Mouse (Mus musculus) regulatory T cell (primary cell): Measurements from ENCODE around the gene Ror1.

Experiments
- in situ Hi-C: fragments of 300-600 bp; cut with MboI, MseI; formaldehyde crosslinking; loops from one replicate; pipeline ENCODE4 v1.15.1; 2025; ENCODE audit warnings: high pct_unique_total_duplicates

The Ror1 gene

DNA sequence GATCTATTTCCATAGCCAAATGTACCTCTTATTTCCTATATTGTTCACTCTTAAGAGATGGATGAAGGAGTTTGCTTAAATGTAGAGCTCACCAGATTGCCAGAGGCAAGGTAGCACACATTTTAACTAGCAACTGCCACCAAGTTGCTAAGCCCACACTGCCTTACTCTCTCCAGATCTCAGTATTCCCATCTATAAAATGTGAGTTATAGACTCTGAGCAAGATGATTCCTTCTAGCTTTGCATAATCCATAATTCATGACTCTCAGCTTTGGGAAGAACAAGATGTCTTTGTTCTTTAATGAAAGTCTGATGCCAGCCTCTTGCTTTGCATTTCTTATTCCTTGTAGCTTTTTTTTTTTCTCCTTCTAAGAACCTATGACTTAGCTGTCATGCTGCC, 64.6 kb downstream of the Ror1 start:
- in situ Hi-C loops, result no loop called here

DNA sequence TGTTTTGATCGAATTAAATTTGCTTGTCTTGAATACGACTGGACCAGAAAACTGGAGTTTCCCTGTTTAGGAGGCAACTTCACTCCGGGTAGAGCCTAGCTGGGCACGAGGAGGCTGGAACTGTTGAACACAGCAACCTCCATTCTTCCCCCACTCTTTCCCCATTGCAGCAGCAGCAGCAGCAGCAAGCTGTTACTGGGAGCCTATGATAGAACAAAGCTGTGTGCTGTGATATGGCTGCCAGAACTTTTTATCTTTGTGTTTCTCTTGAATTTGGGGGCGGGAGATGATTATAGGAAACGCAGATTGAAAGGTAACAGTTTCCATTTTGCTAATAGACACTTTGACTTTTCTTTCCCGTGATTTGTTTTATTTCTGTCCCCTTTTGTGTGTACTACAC, 70.2 kb downstream of the Ror1 start:
- in situ Hi-C loops, result no loop called here

DNA sequence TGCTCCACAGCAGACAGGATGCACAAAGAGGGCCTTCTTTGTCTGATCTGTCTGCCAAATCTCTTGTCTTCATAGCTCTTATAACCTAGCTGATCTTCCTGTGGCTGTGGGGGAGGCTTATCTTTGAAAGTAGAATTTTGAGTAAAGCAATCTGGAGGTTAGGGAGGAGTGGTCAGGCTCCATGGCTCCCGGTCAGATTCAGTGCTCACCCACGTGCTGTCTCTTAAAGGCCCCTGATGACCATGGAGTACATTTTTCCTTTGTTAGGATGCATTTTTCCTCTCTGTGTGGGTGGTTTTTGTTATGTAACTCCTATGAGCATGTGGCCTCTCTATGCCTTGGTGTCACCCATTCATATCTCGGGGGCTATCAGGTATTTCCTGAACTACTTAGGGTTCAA, 71.3 kb downstream of the Ror1 start:
- in situ Hi-C loops, result no loop called here

DNA sequence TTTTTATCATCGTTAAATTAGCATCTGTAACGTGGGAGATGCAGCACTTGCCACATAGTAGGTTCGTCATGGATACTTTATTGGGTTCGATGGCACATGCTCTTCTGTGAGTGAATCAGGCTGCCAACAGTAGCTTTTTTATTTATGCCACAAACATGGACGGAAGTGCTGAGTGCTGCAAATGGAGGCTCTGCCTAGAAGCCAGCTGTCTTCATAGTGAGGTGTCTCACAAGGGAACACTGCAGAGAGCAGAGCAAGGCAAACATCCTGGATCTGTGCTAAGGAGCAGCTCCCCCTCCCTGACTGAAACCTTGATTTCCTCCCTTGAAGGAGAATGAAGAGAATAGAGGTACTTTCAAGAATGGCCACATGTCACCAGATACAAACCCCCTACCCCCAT, 74.1 kb downstream of the Ror1 start:
- in situ Hi-C loops, result no loop called here

DNA sequence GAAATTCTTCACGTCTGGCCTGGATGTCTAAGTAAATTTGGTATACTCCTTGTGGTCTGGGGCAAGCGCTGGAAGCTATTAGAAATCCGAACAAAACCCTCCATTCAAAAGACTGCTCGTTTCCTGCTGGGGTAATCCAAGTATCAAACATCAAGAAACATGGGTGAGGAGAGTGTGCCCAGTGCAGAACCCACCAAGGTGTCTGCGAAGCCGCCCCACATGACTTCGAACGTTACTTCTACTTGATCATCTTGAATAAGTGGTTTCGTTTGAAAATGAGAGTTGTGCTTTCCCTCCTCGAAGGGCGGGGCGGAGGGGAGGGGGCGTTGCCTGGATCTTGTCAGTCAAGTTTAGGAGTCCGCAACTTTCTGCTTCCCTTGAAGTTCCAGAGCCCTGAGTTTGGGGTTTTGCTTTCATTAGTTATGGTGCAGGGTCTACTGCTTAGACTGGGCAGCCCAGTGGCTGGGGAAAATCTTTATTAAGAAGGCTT, 74.6 kb downstream of the Ror1 start:
- in situ Hi-C loops, result no loop called here

DNA sequence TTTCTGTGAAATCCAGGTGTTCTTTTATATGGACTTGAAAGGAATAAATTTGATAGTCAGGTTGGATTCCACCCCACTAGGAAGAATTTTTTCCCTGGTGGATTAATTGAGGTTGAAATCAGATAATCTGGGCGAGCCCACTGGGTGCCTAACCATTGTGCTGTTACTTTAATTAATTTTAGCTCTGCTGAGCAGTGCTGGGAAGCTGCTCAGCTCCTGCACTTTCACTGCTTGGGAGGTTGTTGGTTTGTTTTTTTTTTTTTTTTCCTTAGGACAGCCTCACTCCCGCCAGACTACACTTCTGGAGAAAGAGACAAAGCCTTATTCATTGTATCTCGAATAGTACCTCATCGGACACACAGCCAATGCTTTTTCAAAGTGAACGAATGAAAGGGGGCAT, 75.2 kb downstream of the Ror1 start:
- in situ Hi-C loops, result no loop called here

DNA sequence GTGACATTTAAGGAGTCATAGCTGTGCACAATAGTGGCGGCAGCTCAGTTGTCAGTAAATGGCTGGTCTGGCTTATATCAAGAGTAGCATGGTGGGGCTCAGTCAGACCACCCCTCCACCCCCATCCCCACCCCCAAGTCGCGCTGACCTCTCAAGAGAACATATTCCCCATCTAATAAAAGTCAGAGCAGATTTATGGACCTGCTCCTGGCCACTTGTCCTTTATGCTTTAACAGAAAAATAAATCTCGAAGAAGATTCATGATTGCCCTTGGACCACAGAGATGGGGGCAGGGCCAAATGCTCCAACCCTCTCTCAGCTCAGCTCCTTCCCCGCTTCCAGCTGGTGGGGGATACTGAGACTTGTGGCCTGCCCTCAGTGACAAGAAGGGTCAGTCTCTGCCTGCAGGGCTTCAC, 75.9 kb downstream of the Ror1 start:
- in situ Hi-C loops, result no loop called here

DNA sequence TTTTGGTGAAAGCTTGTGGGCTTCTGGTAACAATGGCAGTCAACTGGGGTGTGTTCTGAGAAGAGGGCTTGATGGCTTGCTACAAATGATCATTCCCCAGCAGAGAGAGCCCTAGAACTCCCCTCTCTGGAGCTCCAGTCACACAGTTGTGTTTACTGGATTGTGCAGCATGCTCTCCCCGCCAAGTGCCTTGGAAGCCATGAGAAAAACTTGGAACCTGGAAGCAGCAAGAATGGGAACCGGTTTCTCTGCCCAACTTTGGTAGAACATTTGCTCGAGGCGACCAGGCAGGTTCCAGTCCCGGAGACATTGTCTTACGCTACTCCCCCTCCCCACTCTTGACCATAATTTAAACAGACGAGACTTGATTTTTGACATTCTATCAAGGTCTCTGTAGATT, 80.0 kb downstream of the Ror1 start:
- in situ Hi-C loops, result no loop called here

DNA sequence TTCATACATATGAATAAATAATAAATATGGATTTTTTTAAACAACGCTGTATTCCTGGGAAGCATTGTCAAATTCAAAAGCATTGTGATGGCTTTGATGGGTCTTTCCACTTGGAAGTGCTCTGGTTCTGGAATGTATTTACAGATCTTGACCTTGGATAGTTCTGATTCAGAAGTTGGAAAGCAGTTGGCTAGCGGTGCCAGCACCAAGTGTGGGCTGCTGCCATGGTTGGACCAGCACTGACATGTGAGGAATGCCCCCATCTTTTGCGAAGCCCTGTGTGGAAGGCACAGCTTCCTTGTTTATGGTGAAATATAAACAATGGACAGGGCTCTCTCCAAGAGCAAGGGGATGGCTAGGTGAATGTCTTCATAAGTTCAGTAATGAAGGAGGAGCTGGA, 82.7 kb downstream of the Ror1 start:
- in situ Hi-C loops, result no loop called here

DNA sequence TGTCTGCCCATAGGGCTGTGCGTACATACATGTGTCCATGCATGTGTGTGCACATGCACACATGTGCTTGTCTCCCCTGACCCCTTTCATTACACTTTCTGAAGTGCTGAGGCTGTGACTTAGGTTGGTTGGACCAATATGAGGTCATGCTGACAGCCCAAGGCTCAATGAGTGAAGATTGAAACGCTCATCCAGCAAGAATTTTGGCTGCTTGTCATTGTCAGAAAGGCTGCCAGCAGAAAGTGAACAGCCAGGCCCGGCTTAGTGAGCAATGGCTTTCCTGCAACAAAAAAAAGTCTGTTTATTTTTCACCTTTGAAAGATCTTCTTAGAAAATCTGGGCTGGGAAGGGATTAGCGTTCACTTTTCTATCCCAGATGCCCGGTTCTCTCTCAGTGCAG, 86.1 kb downstream of the Ror1 start:
- in situ Hi-C loops, result no loop called here

DNA sequence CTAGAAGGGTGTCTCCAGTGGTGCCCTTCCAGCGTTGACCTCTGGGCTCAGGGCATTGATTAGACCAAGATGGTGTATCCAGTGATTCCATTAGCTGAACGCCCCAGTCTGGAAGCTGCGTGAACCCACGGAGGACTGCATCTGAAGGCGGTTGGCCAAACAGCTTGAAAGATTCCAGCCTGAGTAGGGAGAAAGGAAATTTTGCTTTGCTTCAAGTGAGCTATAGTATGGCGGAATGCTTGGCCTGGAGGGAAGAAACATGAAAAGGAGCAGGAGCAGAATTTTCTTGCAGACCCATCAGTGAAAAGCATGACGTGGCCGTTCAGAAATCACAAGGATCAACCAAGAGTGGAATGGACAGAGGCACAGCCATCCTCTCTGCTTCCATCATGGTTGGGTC, 91.2 kb downstream of the Ror1 start:
- in situ Hi-C loops, result no loop called here

DNA sequence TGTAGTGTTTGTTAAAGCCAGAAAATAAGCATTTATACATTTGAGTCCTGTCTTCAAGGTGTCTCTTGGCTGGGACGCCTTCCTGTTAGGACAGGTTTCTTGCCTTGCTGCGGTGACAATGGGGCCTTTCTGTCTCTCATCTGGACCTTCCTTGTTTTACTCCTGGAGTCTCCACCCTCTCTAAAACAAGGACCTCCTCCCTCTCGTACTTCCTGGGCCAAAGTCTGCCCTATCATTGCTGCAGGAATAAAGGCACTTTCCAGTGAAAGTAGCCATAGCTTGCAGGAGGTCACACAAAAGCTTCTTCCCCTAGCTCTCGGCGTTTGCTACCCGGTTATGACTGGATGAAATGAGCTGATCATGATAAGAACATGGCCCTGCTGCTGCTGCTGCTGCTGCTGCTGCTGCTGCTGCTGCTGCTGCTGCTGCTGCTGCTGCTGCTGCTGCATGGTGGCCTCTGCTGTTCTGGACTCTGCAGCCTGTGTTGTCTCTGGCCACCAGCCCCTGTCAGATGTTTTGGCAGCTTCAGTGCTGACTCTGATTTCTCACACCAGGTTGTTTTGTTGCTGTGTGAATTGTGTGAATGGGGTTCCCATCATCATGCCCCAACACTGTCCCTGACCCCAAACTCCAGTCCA, 92.1 kb downstream of the Ror1 start:
- in situ Hi-C loops, result no loop called here

DNA sequence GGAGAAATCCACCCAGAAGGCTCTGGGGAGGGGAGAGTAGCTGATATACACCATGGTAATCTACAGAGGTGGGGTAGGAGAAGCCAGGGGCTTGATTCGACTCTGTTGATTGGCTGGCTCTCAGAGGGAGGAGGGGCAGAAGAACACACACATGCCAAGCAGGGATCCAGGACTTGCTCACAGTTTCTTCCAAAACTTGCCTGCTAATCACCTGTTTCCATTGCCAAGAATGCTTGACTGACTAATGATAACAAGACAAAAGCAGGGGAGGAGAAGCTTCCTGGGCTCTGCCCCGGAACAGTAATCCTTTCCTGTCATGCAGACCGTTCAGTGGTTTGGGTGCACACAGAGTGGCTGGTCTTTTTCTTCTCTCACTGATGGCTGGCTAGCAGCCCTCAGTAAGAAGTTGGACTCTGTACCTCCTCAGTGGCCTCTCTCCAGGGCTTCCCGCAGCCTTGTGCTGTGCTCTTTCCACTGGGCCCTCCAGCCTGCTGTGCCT, 92.7 kb downstream of the Ror1 start:
- in situ Hi-C loops, result no loop called here

DNA sequence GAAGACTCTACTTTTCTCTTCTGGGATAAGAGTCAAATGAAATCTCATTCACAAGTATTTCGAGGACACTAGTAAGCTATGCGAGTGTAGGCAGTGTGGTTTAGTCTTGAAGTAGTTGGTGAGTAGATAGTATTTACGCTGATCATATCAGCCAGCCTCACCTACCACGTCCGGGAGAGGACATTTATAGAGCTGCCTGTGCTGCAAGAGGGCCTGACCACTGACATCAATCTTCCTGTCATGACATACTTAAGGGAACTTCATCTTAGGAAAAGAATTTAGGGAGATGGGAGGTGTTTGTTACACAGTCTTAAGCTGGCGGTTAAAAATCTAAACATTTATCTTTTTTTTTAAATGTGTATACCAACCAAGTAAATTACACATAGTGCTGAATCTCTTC, 95.9 kb downstream of the Ror1 start:
- in situ Hi-C loops, result no loop called here

DNA sequence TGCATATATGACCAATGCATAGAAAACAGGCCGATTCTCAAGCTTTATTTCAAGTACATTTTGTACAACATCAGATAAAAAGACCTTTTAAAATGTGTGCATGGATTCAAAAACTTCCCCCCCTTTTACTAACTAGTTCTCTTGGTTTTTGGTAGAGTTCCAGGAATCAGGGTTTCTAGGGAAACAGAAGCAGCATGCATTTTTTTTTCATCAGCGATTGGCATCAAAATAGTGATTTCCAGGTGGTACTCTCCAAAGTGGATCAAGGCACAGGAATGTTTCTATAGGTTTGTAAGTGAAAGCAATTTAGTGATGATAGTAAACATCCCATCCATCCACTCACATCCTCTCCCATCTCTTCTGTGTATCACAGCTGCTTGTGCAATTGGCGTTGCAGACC, 98.5 kb downstream of the Ror1 start:
- in situ Hi-C loops, result no loop called here

DNA sequence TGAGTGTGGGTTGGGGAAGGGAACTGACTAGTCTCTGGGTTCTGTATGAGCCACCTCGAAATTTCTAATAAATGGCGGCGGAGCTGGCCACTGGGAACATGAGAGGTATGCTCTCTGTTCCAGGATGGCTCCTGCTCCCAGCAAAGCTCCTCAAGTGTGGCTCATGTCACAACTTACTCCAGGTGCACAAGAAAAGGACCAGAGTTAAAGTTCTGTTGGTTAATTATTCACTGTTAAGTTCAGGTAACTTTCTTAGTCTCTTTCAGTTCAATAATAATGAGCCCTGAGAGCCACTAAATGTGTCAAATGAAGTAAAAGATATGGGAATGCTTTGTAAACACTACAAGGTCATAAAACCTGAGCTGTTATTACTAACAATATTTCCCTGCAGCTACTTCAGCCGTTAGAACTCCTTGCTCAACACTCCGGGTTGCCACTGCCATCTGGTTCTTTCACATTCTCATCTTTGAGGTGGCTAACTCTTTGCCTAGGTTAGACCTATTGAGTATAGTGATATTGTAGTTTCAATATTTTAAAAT, 100.7 kb downstream of the Ror1 start:
- in situ Hi-C loops, result no loop called here

DNA sequence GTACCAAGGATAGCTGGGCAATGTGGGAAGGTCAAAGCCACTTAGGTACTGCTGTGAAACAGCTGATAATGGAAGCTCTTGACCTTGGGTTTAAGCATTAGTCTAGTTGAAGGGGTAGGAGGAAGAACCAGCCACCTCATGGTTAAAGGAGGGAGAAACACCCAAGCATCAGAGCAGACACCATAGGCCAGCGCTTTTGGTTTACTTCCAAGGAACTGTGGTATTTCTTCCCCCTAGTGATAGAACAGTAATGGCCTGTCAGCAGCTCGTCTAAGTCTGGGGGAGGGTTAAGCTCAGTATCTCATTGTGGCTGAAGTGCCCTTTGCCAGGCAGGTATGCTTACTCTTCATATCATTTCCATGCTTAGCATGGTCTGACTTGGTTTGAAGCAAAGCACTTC, 102.7 kb downstream of the Ror1 start:
- in situ Hi-C loops, result no loop called here

DNA sequence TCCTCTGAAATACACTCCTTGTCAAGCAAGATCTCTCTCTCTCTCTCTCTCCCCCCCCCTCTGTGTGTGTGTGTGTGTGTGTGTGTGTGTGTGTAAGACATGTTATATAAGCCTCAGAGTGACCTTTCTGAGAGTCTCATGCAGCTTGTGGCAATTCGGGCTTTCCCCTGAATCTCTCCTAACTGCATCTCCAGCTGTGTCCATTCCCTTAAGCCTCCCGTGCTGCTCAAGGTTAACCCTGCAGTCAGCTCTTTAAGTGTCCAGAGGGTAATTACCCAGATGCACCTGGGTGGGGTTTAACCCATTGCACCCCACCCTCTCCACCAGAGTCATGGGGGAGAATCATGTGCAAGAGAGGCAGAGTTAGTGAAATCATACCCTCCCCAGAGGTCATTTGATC, 105.7 kb downstream of the Ror1 start:
- in situ Hi-C loops, result no loop called here

DNA sequence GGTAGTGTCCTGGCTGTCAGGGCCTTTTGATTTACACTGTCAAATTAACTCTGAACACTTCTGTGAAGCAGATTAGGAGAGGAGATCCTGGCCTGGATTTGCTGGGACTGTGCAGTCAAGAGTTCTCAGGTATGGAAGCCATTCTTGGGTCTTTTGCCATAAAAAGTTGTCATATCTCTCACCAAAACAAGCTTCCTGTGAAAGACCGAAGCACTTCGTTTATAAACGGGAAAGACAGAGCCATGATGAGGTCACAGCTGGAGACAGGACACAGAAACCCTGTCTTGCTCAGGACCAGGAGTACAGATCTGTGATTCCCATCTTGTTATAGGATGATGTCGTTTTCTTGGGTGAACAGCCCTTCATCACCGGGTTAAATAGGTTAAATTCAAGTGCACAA, 107.5 kb downstream of the Ror1 start:
- in situ Hi-C loops, result no loop called here

DNA sequence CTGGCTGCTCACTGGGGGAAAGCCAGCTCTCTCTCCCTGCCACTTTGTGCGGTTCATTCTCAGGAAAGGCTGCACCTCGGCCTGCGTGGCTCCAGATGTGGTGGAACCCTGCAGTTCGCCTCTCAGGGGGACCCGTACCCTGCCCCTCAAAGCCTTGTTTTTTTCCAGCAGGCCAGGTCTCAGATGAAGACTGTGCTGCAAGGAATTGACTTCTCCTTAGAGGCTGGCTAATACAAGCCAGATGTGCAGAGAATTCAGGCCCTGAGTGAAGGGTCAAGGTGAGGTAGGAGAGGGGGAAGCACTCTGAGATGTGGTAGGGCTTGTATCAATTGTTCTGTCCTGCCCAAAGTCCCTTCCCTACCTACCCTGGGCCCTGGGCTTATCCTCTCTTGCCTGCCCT, 108.1 kb downstream of the Ror1 start:
- in situ Hi-C loops, result no loop called here

DNA sequence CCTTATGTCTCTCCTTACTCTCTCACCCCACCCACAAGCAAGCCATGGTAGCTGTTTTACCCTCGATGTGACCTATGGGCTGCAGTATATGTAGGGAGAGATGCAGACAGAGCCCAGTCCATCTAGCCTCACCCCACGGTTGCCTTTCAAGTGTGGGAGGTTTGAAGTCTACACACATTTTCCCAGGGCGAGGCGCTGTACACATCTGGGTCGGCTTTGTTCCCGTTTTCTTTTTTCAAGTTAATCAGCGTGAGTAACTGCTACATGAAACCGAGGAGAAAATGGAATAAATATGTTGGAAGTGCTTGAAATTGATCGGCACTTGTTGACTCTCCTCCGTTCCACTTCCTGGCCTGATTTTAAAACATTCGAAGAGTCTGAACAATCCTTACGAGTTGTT, 108.8 kb downstream of the Ror1 start:
- in situ Hi-C loops, result no loop called here

DNA sequence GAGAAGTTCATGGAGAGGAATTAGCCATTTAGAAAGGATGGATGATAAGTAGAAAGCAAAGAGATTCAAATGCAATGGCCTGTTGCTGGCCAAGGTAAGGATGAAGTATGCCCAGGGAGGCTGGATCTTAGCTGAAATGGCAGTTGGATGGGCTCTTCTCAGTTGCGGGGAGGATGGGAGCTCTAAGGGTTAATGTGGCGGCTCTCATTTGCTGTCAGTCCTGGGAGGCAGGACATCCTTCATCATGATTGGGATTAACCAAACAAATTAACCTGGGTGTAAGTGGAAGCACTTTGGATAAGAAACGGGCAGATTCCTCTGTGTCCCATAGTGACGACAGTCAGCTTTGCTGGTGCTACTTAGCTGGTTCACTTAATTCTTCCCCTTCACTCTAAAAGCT, 112.5 kb downstream of the Ror1 start:
- in situ Hi-C loops, result no loop called here

DNA sequence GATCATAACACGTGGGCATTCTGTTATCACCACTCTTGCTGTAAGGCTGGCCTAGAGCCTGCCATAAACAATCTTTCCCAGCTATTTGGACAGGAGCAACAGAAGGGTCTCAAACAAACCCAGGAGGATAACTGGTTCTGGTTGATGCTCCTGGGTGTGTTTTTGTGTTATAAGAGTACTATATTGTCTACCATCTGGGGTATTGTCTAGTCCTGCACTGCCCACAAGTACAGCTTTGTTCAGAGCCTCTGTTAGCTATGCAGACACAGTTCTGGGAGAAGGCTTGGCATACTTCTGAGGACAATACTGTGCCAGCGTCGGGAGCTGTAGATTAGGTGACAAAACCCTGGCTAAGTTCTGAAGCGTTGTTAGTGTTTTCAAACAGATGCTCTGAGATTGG, 113.5 kb downstream of the Ror1 start:
- in situ Hi-C loops, result no loop called here

DNA sequence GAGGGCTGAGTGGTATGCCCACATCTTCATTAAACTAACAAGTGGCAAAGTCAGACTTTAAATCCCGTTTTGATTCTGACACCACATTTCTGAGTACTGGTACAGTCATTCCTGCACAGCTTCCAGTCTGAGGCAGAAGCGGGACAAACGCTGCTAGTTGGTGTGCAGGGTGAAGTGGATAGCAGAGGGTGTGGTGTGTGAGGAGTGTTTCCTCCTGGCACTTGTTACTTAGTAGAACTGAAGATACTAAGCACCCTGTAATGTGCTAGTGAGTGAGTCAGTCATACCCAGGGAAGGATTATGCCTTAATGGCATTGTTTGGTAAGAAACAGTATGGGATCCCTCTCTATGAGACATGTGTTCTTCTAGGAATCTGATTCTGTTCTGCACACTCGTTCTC, 115.7 kb downstream of the Ror1 start:
- in situ Hi-C loops, result no loop called here
